11 mouse cellular contexts compared by ENCODE assay signal in genomic region chr5:111466429-111466828, GRCm38 (mm10). TPM values are rescaled to one million over a fixed set of nuclear protein-coding genes. Genes with fewer than 3 reads are reported as not detected.
DNase-seq lines count a peak whose midpoint lies in the region; ATAC-seq and TF ChIP-seq lines count a peak whose summit lies in the region.
"Had no signal": no experiment of that assay in that cellular context is flagged by ENCODE, and none has a peak within 500 bp of the region (broad histone marks: within the 10 kb centered on the region; RNA-seq: fewer than 3 reads in every experiment).

No protein-coding gene starts in this region.

- no peak for ATAC-seq in lung, embryonic 15.5 days (ENCODE audit: borderline replicate concordance, extremely low read depth, low FRiP score, low TSS enrichment)
- no peak for ATAC-seq in embryonic facial prominence, embryonic 12.5 days (ENCODE audit: insufficient number of reproducible peaks, insufficient read depth, low FRiP score, low TSS enrichment)
- peak; percentile 23; the same call in 1 of the 2 replicates for ATAC-seq in heart, embryonic 14.5 days (ENCODE audit: insufficient number of reproducible peaks, insufficient read depth, low FRiP score, low read depth)

- no peak for TF ChIP-seq POLR2A in thymus, adult 2 months (IDR thresholded peaks at IDR 0.05; ENCODE audit: control insufficient read depth, extremely low read depth, insufficient read depth, low read length, poor library complexity)

- H3K4me1 ChIP-seq in lung, embryonic 15.5 days = peaks cover 6% of the 10 kb centered on the region; the same call in 1 of the 2 replicates
- H3K4me1 ChIP-seq in embryonic facial prominence, embryonic 12.5 days = peaks cover 5% of the 10 kb centered on the region; the same call in 1 of the 2 replicates
- H3K4me1 ChIP-seq in heart, embryonic 14.5 days (ENCODE audit: control insufficient read depth in 2 of 2, insufficient read depth in 2 of 2, low read length in 2 of 2) = peaks cover 0 to 3% of the 10 kb centered on the region in 2 experiments; a peak in 2 of 4 replicates
- peaks cover 4% of the 10 kb centered on the region for H3K4me1 ChIP-seq in thymus, adult 2 months (replicated peaks; ENCODE audit: control insufficient read depth, insufficient read depth, low read length)

- no peaks in the 10 kb centered on the region for H3K9me3 ChIP-seq in lung, embryonic 15.5 days
- H3K9me3 ChIP-seq in embryonic facial prominence, embryonic 12.5 days = peaks cover 7% of the 10 kb centered on the region; the same call in 1 of the 2 replicates
- peaks cover 7% of the 10 kb centered on the region; the same call in 1 of the 2 replicates for H3K9me3 ChIP-seq in heart, embryonic 14.5 days (ENCODE audit: control insufficient read depth, low read length)

- H3K4me2 ChIP-seq in lung, embryonic 15.5 days = peak overlapping the region; percentile 8; the same call in 1 of the 2 replicates
- H3K4me2 ChIP-seq in embryonic facial prominence, embryonic 12.5 days (replicated peaks) = no peak overlapping the region
- no peak overlapping the region for H3K4me2 ChIP-seq in heart, embryonic 14.5 days (ENCODE audit: low read length)
- H3K4me2 ChIP-seq: lung, embryonic 14.5 days had no signal

- no peak overlapping the region for H3K9ac ChIP-seq in lung, embryonic 15.5 days
- H3K9ac ChIP-seq in embryonic facial prominence, embryonic 12.5 days = no peak overlapping the region
- H3K9ac ChIP-seq in heart, embryonic 14.5 days (ENCODE audit: low read length) = no peak overlapping the region
- H3K9ac ChIP-seq: lung, embryonic 14.5 days had no signal

- 72% methylated on average over 9 of the region's 9 CpGs for WGBS in lung, embryonic 15.5 days
- WGBS in embryonic facial prominence, embryonic 12.5 days = 80% methylated on average over 9 of the region's 9 CpGs
- WGBS in heart, embryonic 14.5 days = 66% methylated on average over 9 of the region's 9 CpGs
- WGBS in thymus, adult 2 months = 91% methylated on average over 9 of the region's 9 CpGs

- no peak for TF ChIP-seq CTCF in layer of hippocampus, adult 2 months (conservative IDR thresholded peaks at IDR 0.05)
- no peak for TF ChIP-seq CTCF in thymus, adult 2 months (IDR thresholded peaks at IDR 0.05; ENCODE audit: borderline replicate concordance, control insufficient read depth, extremely low read depth, insufficient read depth, low read length, poor library complexity)

- peak overlapping the region; percentile 66; the same call in 1 of the 2 replicates for H3K27ac ChIP-seq in lung, embryonic 15.5 days
- 0 out of 2 replicates have a peak overlapping the region, but pooled peaks have one; percentile 72 for H3K27ac ChIP-seq in embryonic facial prominence, embryonic 12.5 days
- H3K27ac ChIP-seq in heart, embryonic 14.5 days (replicated peaks in 1 of 2; ENCODE audit: control insufficient read depth in 1 of 2, insufficient read depth in 1 of 2, low read depth in 2 of 2, low read length in 2 of 2) = peak overlapping the region in 1 of 2 experiments; percentile 18; a peak in 3 of 4 replicates
- H3K27ac ChIP-seq in layer of hippocampus, adult 2 months = no peak overlapping the region
- H3K27ac ChIP-seq in thymus, adult 2 months (ENCODE audit: control insufficient read depth, insufficient read depth, low read length) = no peak overlapping the region

- H3K27me3 ChIP-seq in lung, embryonic 15.5 days = no peaks in the 10 kb centered on the region
- no peaks in the 10 kb centered on the region for H3K27me3 ChIP-seq in embryonic facial prominence, embryonic 12.5 days
- H3K27me3 ChIP-seq in heart, embryonic 14.5 days (ENCODE audit: control insufficient read depth, insufficient read depth, low read length) = no peaks in the 10 kb centered on the region
- no peaks in the 10 kb centered on the region for H3K27me3 ChIP-seq in thymus, adult 2 months (ENCODE audit: control insufficient read depth, insufficient read depth, low read length)

- H3K4me3 ChIP-seq in lung, embryonic 15.5 days = no peak overlapping the region
- no peak overlapping the region for H3K4me3 ChIP-seq in embryonic facial prominence, embryonic 12.5 days
- no peak overlapping the region for H3K4me3 ChIP-seq in heart, embryonic 14.5 days (ENCODE audit: control insufficient read depth in 1 of 2, insufficient read depth in 1 of 2, low read depth in 1 of 2, low read length in 2 of 2)
- H3K4me3 ChIP-seq in layer of hippocampus, adult 2 months = no peak overlapping the region
- H3K4me3 ChIP-seq in thymus, adult 2 months (ENCODE audit: control insufficient read depth, insufficient read depth, low read length) = no peak overlapping the region

- no peaks in the 10 kb centered on the region for H3K36me3 ChIP-seq in lung, embryonic 15.5 days
- no peaks in the 10 kb centered on the region for H3K36me3 ChIP-seq in embryonic facial prominence, embryonic 12.5 days
- H3K36me3 ChIP-seq in heart, embryonic 14.5 days (ENCODE audit: control insufficient read depth, insufficient read depth, low read length) = no peaks in the 10 kb centered on the region
- H3K36me3 ChIP-seq in thymus, adult 2 months (ENCODE audit: control insufficient read depth, insufficient read depth, low read length) = no peaks in the 10 kb centered on the region

- no peak for DNase-seq in lung, postnatal 25 days (ENCODE audit: low spot score)
- peak; percentile 8 for DNase-seq in kidney, postnatal 14 days
- no peak for DNase-seq in layer of hippocampus, adult 2 months (ENCODE audit: low spot score in 2 of 2)
- DNase-seq in thymus, adult 2 months = no peak
- no peak for DNase-seq in urinary bladder, postnatal 36 days (ENCODE audit: low spot score in 2 of 2)
- DNase-seq: cerebellum, adult 11-12 months; thymus, postnatal 25 days had no signal

RNA-seq across cellular contexts. Expression of gene Mn1, which starts 49.3 kb away (rescaled TPM):
- polyA plus RNA-seq in lung, embryonic 15.5 days (2015; fragmentation: Nextera tagmentation; extraction: Ambion mirVana) = 7.8 and 9.0 TPM in 2 replicates
- 57.8 and 58.3 TPM in 2 replicates for polyA plus RNA-seq in embryonic facial prominence, embryonic 12.5 days (2016; fragmentation: Nextera tagmentation; extraction: Ambion mirVana)
- 5.6 and 6.9 TPM in 2 replicates for polyA plus RNA-seq in heart, embryonic 14.5 days (2014; fragmentation: Nextera tagmentation; extraction: Ambion mirVana)
- total RNA-seq in layer of hippocampus, adult 2 months (2021) = 10 to 100 TPM; 38.4 to 45.6 TPM
- polyA plus RNA-seq in thymus, adult 2 months (2012; rRNA removed) = 2.4 and 3.4 TPM in 2 replicates

Comparison
In these comparisons a context has a peak if more than half of its experiments do, and no peak if none do; other contexts are left out.
1. H3K27ac ChIP-seq: peak in lung, embryonic 15.5 days (single experiment) and embryonic facial prominence, embryonic 12.5 days (single experiment); none in layer of hippocampus, adult 2 months (single experiment) and thymus, adult 2 months (single experiment).